Mouse (Mus musculus) stomach, embryonic 16.5 days (tissue): ENCODE measurements around the gene Wdr47. TPM values are rescaled to one million over a fixed set of nuclear protein-coding genes. Genes with fewer than 3 reads are reported as not detected.
"Not testable (repeated sequence)": the region's sequence is repeated elsewhere in the genome, so short reads cannot be mapped to it uniquely, and the experiment has no call there.

Source experiments
- ATAC-seq: fragments of 200-750 bp; cut with Nextera tagmentation; 2 replicates; pipeline ENCODE4 v1.8.0; 2017; ENCODE audit warnings: moderate number of reproducible peaks, moderate TSS enrichment; ENCODE audit not compliant: insufficient read depth, low FRiP score
- H3K27ac ChIP-seq: fragments of 300-500 bp; sonication (generic); 2 replicates; pipeline ENCODE4 v1.5.1; 2014; ENCODE audit warnings: low read length
- H3K27me3 ChIP-seq: fragments of 300-500 bp; sonication (generic); 2 replicates; pipeline ENCODE4 v1.6.1; 2014; ENCODE audit warnings: low read length, control low read depth, mixed read lengths; ENCODE audit not compliant: control insufficient read depth, insufficient read depth
- H3K36me3 ChIP-seq: fragments of 300-500 bp; sonication (generic); 2 replicates; pipeline ENCODE4 v1.6.1; 2014; ENCODE audit warnings: low read length; ENCODE audit not compliant: control insufficient read depth, insufficient read depth
- H3K4me1 ChIP-seq: fragments of 300-500 bp; sonication (generic); 2 replicates; pipeline ENCODE4 v1.6.1; 2014; ENCODE audit warnings: low read length, control low read depth, mixed read lengths; ENCODE audit not compliant: control insufficient read depth, insufficient read depth
- H3K4me2 ChIP-seq: fragments of 300-500 bp; sonication (generic); 2 replicates; pipeline ENCODE4 v1.6.1; 2014; ENCODE audit warnings: low read depth, low read length, mixed read lengths
- H3K4me3 ChIP-seq: fragments of 300-500 bp; sonication (generic); replicated peaks from 2 replicates; pipeline ENCODE4 v1.5.1; 2014; ENCODE audit warnings: mild to moderate bottlenecking, low read length
- H3K9ac ChIP-seq: fragments of 300-500 bp; sonication (generic); 2 replicates; pipeline ENCODE4 v1.6.1; 2014; ENCODE audit warnings: low read length
- H3K9me3 ChIP-seq: fragments of 300-500 bp; sonication (generic); replicated peaks from 2 replicates; pipeline ENCODE4 v1.6.1; 2016; ENCODE audit warnings: low read length, control low read depth; ENCODE audit not compliant: control insufficient read depth
- WGBS: fragments of 180-500 bp; shearing (Covaris S2); extraction: QIAGEN DNeasy Blood & Tissue Kit; methylation state at CpG from one replicate; pipeline ENCODE4 v1.1.7; 2014; 5-methylcytosine and 5-hydroxymethylcytosine counted together
- polyA plus RNA-seq: library from polyadenylated mRNA; unstranded; fragments of >200 nt; fragmentation: Nextera tagmentation; extraction: Ambion mirVana; gene quantifications from 2 replicates; pipeline ENCODE4 v1.2.1, GENCODE M21; 2015

The Wdr47 gene
- polyA plus RNA-seq, 1 experiment from 2014 or later = 14.3 TPM

- H3K9ac ChIP-seq = peak within 1 kb of the TSS; percentile 96
- ATAC-seq = peak; percentile 96
- H3K4me2 ChIP-seq = peak within 1 kb of the TSS; percentile 77
- H3K36me3 ChIP-seq = no peaks in the 10 kb centered on the region
- peak within 1 kb of the TSS; percentile 86 for H3K27ac ChIP-seq
- peaks cover 14% of the 10 kb centered on the region for H3K4me1 ChIP-seq
- H3K9me3 ChIP-seq = no peaks in the 10 kb centered on the region
- no peaks in the 10 kb centered on the region for H3K27me3 ChIP-seq
- peak within 1 kb of the TSS; percentile 93 for H3K4me3 ChIP-seq
- WGBS = under 1% methylated on average over 57 of the region's 57 CpGs
These were observed 62.8 kb downstream of the Wdr47 start, which contains the start of gene Clcc1 for GRCm38 (mm10) chr3:108653710-108654379. TSS of gene Clcc1 (plus strand) at chr3:108653913.

GRCm38 (mm10) chr3:108654566-108654965, 63.5 kb downstream of the Wdr47 start:
- Histone ChIP-seq H3K9me3 (no peaks in the 10 kb centered on the region), H3K27me3 (no peaks in the 10 kb centered on the region), H3K4me2 (peak overlapping the region; percentile 77), H3K9ac (peak overlapping the region; percentile 96), H3K36me3 (no peaks in the 10 kb centered on the region), H3K4me1 (peaks cover 14% of the 10 kb centered on the region), H3K27ac (no peak overlapping the region), H3K4me3 (peak overlapping the region; percentile 93)
- WGBS = 13% methylated on average over 14 of the region's 14 CpGs
- no peak for ATAC-seq

GRCm38 (mm10) chr3:108655486-108655885, 64.4 kb downstream of the Wdr47 start:
- no peak for ATAC-seq
- 76% methylated on average over 7 of the region's 7 CpGs for WGBS
- Histone ChIP-seq H3K4me2 (peak overlapping the region; percentile 77), H3K27ac (no peak overlapping the region), H3K4me3 (no peak overlapping the region), H3K36me3 (no peaks in the 10 kb centered on the region), H3K4me1 (peaks cover 14% of the 10 kb centered on the region), H3K9me3 (no peaks in the 10 kb centered on the region), H3K27me3 (no peaks in the 10 kb centered on the region), H3K9ac (peak overlapping the region; percentile 96; the same call in 1 of the 2 replicates)

GRCm38 (mm10) chr3:108658612-108659011, 67.5 kb downstream of the Wdr47 start:
- ATAC-seq = no peak
- H3K27me3 ChIP-seq = no peaks in the 10 kb centered on the region

GRCm38 (mm10) chr3:108660941-108661340, 69.9 kb downstream of the Wdr47 start:
- H3K9me3 ChIP-seq = no peaks in the 10 kb centered on the region
- 81% methylated on average over 1 of the region's 1 CpGs for WGBS
- peaks cover 15% of the 10 kb centered on the region for H3K36me3 ChIP-seq
- H3K4me1 ChIP-seq = no peaks in the 10 kb centered on the region
- no peaks in the 10 kb centered on the region for H3K27me3 ChIP-seq
- no peak overlapping the region for H3K27ac ChIP-seq
- H3K4me2 ChIP-seq = no peak overlapping the region
- H3K9ac ChIP-seq = no peak overlapping the region
- ATAC-seq = no peak
- no peak overlapping the region for H3K4me3 ChIP-seq

More at GRCm38 (mm10) chr3:108658612-108659011, 67.5 kb downstream of the Wdr47 start:
- Histone ChIP-seq H3K36me3 (peaks cover 11% of the 10 kb centered on the region), H3K9me3 (no peaks in the 10 kb centered on the region), H3K9ac (no peak overlapping the region), H3K4me3 (no peak overlapping the region), H3K27ac (no peak overlapping the region), H3K4me2 (no peak overlapping the region), H3K4me1 (peaks cover 10% of the 10 kb centered on the region)
- 94% methylated on average over 9 of the region's 9 CpGs for WGBS

GRCm38 (mm10) chr3:108676616-108677015, 85.5 kb downstream of the Wdr47 start:
- WGBS = 72% methylated on average over 4 of the region's 4 CpGs
- no peaks in the 10 kb centered on the region for H3K9me3 ChIP-seq

GRCm38 (mm10) chr3:108681004-108681403, 89.9 kb downstream of the Wdr47 start:
- 81% methylated on average over 4 of the region's 4 CpGs for WGBS
- H3K4me2 ChIP-seq = no peak overlapping the region
- ATAC-seq = no peak
- no peaks in the 10 kb centered on the region for H3K4me1 ChIP-seq
- H3K9ac ChIP-seq = no peak overlapping the region
- no peaks in the 10 kb centered on the region for H3K27me3 ChIP-seq
- H3K9me3 ChIP-seq = no peaks in the 10 kb centered on the region
- no peak overlapping the region for H3K4me3 ChIP-seq
- H3K27ac ChIP-seq = no peak overlapping the region
- H3K36me3 ChIP-seq = peaks cover 32% of the 10 kb centered on the region

More at GRCm38 (mm10) chr3:108676616-108677015, 85.5 kb downstream of the Wdr47 start:
- ATAC-seq = no peak
- Histone ChIP-seq H3K4me2 (no peak overlapping the region), H3K36me3 (peaks cover 30% of the 10 kb centered on the region), H3K27ac (no peak overlapping the region), H3K4me1 (no peaks in the 10 kb centered on the region), H3K9ac (no peak overlapping the region), H3K27me3 (no peaks in the 10 kb centered on the region), H3K4me3 (no peak overlapping the region)

GRCm38 (mm10) chr3:108683597-108683996, 92.5 kb downstream of the Wdr47 start:
- H3K27me3 ChIP-seq, H3K4me3 ChIP-seq, H3K9ac ChIP-seq, ATAC-seq, H3K27ac ChIP-seq, H3K4me1 ChIP-seq, H3K4me2 ChIP-seq, H3K9me3 ChIP-seq: not testable (repeated sequence)
- H3K36me3 ChIP-seq = peaks cover 23% of the 10 kb centered on the region
- WGBS = 91% methylated on average over 5 of the region's 5 CpGs

GRCm38 (mm10) chr3:108685701-108686100, 94.6 kb downstream of the Wdr47 start:
- H3K27ac ChIP-seq = no peak overlapping the region
- ATAC-seq = no peak
- H3K4me3 ChIP-seq = no peak overlapping the region
- no peak overlapping the region for H3K9ac ChIP-seq
- H3K36me3 ChIP-seq = peaks cover 22% of the 10 kb centered on the region
- H3K27me3 ChIP-seq = no peaks in the 10 kb centered on the region
- no peaks in the 10 kb centered on the region for H3K9me3 ChIP-seq
- WGBS = 99% methylated on average over 7 of the region's 7 CpGs
- no peak overlapping the region for H3K4me2 ChIP-seq
- no peaks in the 10 kb centered on the region for H3K4me1 ChIP-seq
